Mouse (Mus musculus) bone marrow macrophage, adult 2 months (primary cell): ENCODE data around the gene Prm2. TPM values are rescaled to one million over a fixed set of nuclear protein-coding genes. Genes with fewer than 3 reads are reported as not detected.

Experiments used
- H3K27ac ChIP-seq: 2 replicates; pipeline ENCODE4 v1.5.1; 2012; ENCODE audit warnings: low read depth, low read length; ENCODE audit not compliant: insufficient read depth
- H3K4me1 ChIP-seq: 2 replicates; pipeline ENCODE4 v1.6.1; 2012; ENCODE audit warnings: low read length; ENCODE audit not compliant: control insufficient read depth, insufficient read depth
- H3K4me3 ChIP-seq: 2 replicates; pipeline ENCODE4 v1.5.1; 2012; ENCODE audit warnings: mild to moderate bottlenecking, low read length, moderate library complexity; ENCODE audit not compliant: insufficient read depth
- CTCF ChIP-seq: IDR thresholded peaks from 2 replicates; pipeline ENCODE4 v1.5.1; 2012; ENCODE audit warnings: low read depth, mild to moderate bottlenecking, low read length, moderate library complexity
- POLR2A ChIP-seq: IDR thresholded peaks from 2 replicates; pipeline ENCODE4 v1.6.1; 2012; ENCODE audit warnings: mild to moderate bottlenecking, low read depth, low read length, borderline replicate concordance
- polyA plus RNA-seq: library from polyadenylated mRNA; stranded (reverse); fragments of >200 nt; gene quantifications from 2 replicates; pipeline ENCODE4 v1.2.4, GENCODE M21; 2012; ENCODE audit not compliant: missing spikeins, insufficient read depth, insufficient read length

The Prm2 gene
- polyA plus RNA-seq, 1 experiment = not detected

- no peak for TF ChIP-seq CTCF
- no peak for TF ChIP-seq POLR2A
- no peak overlapping the region for H3K4me3 ChIP-seq
- no peak overlapping the region for H3K27ac ChIP-seq
- H3K4me1 ChIP-seq = peaks cover 5% of the 10 kb centered on the region; the same call in 1 of the 2 replicates
Observed at GRCm38 (mm10) chr16:10786782-10787547, 9.0 kb downstream of the Prm2 start.

- Histone ChIP-seq H3K27ac (peak overlapping the region; percentile 58), H3K4me3 (peak overlapping the region; percentile 81), H3K4me1 (peaks cover 5% of the 10 kb centered on the region; the same call in 1 of the 2 replicates)
- no peak for TF ChIP-seq POLR2A
- TF ChIP-seq CTCF = peak; percentile 24; the same call in 1 of the 2 replicates
Observed at GRCm38 (mm10) chr16:10786288-10786687, 9.6 kb downstream of the Prm2 start.

GRCm38 (mm10) chr16:10785371-10786231 is 10.3 kb downstream of the Prm2 start, which contains the start of gene Socs1:
TSS of gene Socs1 (minus strand) at chr16:10785536.
- Histone ChIP-seq H3K4me1 (peaks cover 5% of the 10 kb centered on the region; the same call in 1 of the 2 replicates), H3K4me3 (peak within 1 kb of the TSS; percentile 81), H3K27ac (peak within 1 kb of the TSS; percentile 71)
- TF ChIP-seq POLR2A (no peak), CTCF (no peak)

- TF ChIP-seq CTCF (peak; percentile 38; the same call in 1 of the 2 replicates), POLR2A (no peak)
Observed at GRCm38 (mm10) chr16:10784793-10785370, 11.1 kb downstream of the Prm2 start.

GRCm38 (mm10) chr16:10783883-10784792 is 11.8 kb downstream of the Prm2 start:
- H3K4me1 ChIP-seq = peaks cover 5% of the 10 kb centered on the region; the same call in 1 of the 2 replicates
- peak overlapping the region; percentile 81 for H3K4me3 ChIP-seq
- no peak overlapping the region for H3K27ac ChIP-seq
- no peak for TF ChIP-seq POLR2A
- no peak for TF ChIP-seq CTCF

More at GRCm38 (mm10) chr16:10784793-10785370, 11.1 kb downstream of the Prm2 start:
- Histone ChIP-seq H3K4me3 (peak overlapping the region; percentile 81), H3K4me1 (peaks cover 5% of the 10 kb centered on the region; the same call in 1 of the 2 replicates), H3K27ac (peak overlapping the region; percentile 71)

- Histone ChIP-seq H3K4me1 (peaks cover 5% of the 10 kb centered on the region; the same call in 1 of the 2 replicates), H3K27ac (no peak overlapping the region), H3K4me3 (no peak overlapping the region)
- no peak for TF ChIP-seq CTCF
- TF ChIP-seq POLR2A = no peak
Observed at GRCm38 (mm10) chr16:10783451-10783850, 12.5 kb downstream of the Prm2 start.

GRCm38 (mm10) chr16:10783152-10783434 is 12.8 kb downstream of the Prm2 start:
- no peak overlapping the region for H3K27ac ChIP-seq
- peaks cover 5% of the 10 kb centered on the region; the same call in 1 of the 2 replicates for H3K4me1 ChIP-seq
- H3K4me3 ChIP-seq = no peak overlapping the region

GRCm38 (mm10) chr16:10782377-10783151 is 13.4 kb downstream of the Prm2 start:
- H3K4me3 ChIP-seq = no peak overlapping the region
- TF ChIP-seq POLR2A (no peak), CTCF (no peak)
- H3K4me1 ChIP-seq = peaks cover 5% of the 10 kb centered on the region; the same call in 1 of the 2 replicates
- no peak overlapping the region for H3K27ac ChIP-seq

More at GRCm38 (mm10) chr16:10783152-10783434, 12.8 kb downstream of the Prm2 start:
- no peak for TF ChIP-seq CTCF
- no peak for TF ChIP-seq POLR2A
